Mouse (Mus musculus) heart, postnatal 0 days (tissue): ENCODE measurements at regions not wholly inside any gene's neighbourhood (a gene's known extent, or its start where the extent isn't known, plus 50 kb on each side); places are given as distances from the start of the nearest gene placed in this dataset.

Experiments
- ATAC-seq: fragments of 200-750 bp; cut with Nextera tagmentation; 2 replicates; pipeline ENCODE4 v1.8.0; 2017; ENCODE audit warnings: low read depth, moderate number of reproducible peaks, moderate library complexity; ENCODE audit not compliant: insufficient read depth
- DNase-seq: peaks from one replicate; pipeline ENCODE4 v3.0.0-alpha.2; 2016; ENCODE audit warnings: low spot score
- H3K27ac ChIP-seq: fragments of 300-500 bp; sonication (generic); 2 replicates; pipeline ENCODE4 v1.5.1; 2014; ENCODE audit warnings: low read depth, mild to moderate bottlenecking
- H3K27me3 ChIP-seq: fragments of 300-500 bp; sonication (generic); 2 replicates; pipeline ENCODE4 v1.6.1; 2014; ENCODE audit warnings: low read length, mixed read lengths; ENCODE audit not compliant: control insufficient read depth, insufficient read depth
- H3K36me3 ChIP-seq: fragments of 300-500 bp; sonication (generic); replicated peaks from 2 replicates; pipeline ENCODE4 v1.6.1; 2014; ENCODE audit warnings: low read length, mixed read lengths; ENCODE audit not compliant: control insufficient read depth, insufficient read depth
- H3K4me1 ChIP-seq: fragments of 300-500 bp; sonication (generic); 2 replicates; pipeline ENCODE4 v1.6.1; 2014; ENCODE audit warnings: antibody characterized with exemption; ENCODE audit not compliant: control insufficient read depth, insufficient read depth
- H3K4me2 ChIP-seq: fragments of 300-500 bp; sonication (generic); 2 replicates; pipeline ENCODE4 v1.6.1; 2014; ENCODE audit warnings: low read depth, mild to moderate bottlenecking, low read length, moderate library complexity
- H3K4me3 ChIP-seq: fragments of 300-500 bp; sonication (generic); 2 replicates; pipeline ENCODE4 v1.5.1; 2014; ENCODE audit warnings: low read depth, low read length
- H3K9ac ChIP-seq: fragments of 300-500 bp; sonication (generic); replicated peaks from 2 replicates; pipeline ENCODE4 v1.6.1; 2014; ENCODE audit warnings: low read depth, low read length, mixed read lengths
- H3K9me3 ChIP-seq: fragments of 300-500 bp; sonication (generic); replicated peaks from 2 replicates; pipeline ENCODE4 v1.6.1; 2016; ENCODE audit warnings: low read length; ENCODE audit not compliant: control insufficient read depth
- CTCF ChIP-seq: IDR thresholded peaks from 2 replicates; pipeline ENCODE4 v1.5.1; 2016; ENCODE audit warnings: antibody characterized with exemption, control low read depth, low read depth
- EP300 ChIP-seq: IDR thresholded peaks from 2 replicates; pipeline ENCODE4 v1.6.1; 2016; ENCODE audit warnings: antibody characterized with exemption, low read depth
- WGBS: fragments of 180-500 bp; shearing (Covaris S2); extraction: QIAGEN DNeasy Blood & Tissue Kit; methylation state at CpG from one replicate; pipeline ENCODE4 v1.1.7; 2014; 5-methylcytosine and 5-hydroxymethylcytosine counted together

- Histone ChIP-seq H3K36me3 (no peaks in the 10 kb centered on the region), H3K9me3 (no peaks in the 10 kb centered on the region), H3K4me2 (no peak overlapping the region), H3K27ac (no peak overlapping the region), H3K4me3 (no peak overlapping the region), H3K9ac (no peak overlapping the region), H3K4me1 (no peaks in the 10 kb centered on the region), H3K27me3 (no peaks in the 10 kb centered on the region)
- ATAC-seq (no peak), DNase-seq (no peak)
- no peak for TF ChIP-seq EP300
- TF ChIP-seq CTCF, result no peak
- 56% methylated on average over 11 of the region's 11 CpGs for WGBS
Measured at GRCm38 (mm10) chr1:190452115-190452842, 281.8 kb upstream of the Prox1 start.

- no peak overlapping the region for H3K9ac ChIP-seq
- TF ChIP-seq EP300 (no peak), CTCF (no peak)
- no peaks in the 10 kb centered on the region for H3K4me1 ChIP-seq
- no peak overlapping the region for H3K4me2 ChIP-seq
- no peak for DNase-seq
- no peaks in the 10 kb centered on the region for H3K9me3 ChIP-seq
- ATAC-seq, result no peak
- no peak overlapping the region for H3K4me3 ChIP-seq
- no peaks in the 10 kb centered on the region for H3K36me3 ChIP-seq
- H3K27ac ChIP-seq, result no peak overlapping the region
- WGBS, result 29% methylated on average over 8 of the region's 8 CpGs
- no peaks in the 10 kb centered on the region for H3K27me3 ChIP-seq
Measured at GRCm38 (mm10) chr1:190448263-190448662, 277.7 kb upstream of the Prox1 start.

GRCm38 (mm10) chr1:190447253-190447652, 276.7 kb upstream of the Prox1 start:
- Histone ChIP-seq H3K9ac (no peak overlapping the region), H3K9me3 (no peaks in the 10 kb centered on the region), H3K27me3 (no peaks in the 10 kb centered on the region), H3K27ac (no peak overlapping the region), H3K4me3 (no peak overlapping the region), H3K4me1 (no peaks in the 10 kb centered on the region), H3K4me2 (no peak overlapping the region), H3K36me3 (no peaks in the 10 kb centered on the region)
- ATAC-seq, result no peak
- no peak for TF ChIP-seq EP300
- TF ChIP-seq CTCF, result no peak
- 43% methylated on average over 7 of the region's 7 CpGs for WGBS
- DNase-seq, result no peak

GRCm38 (mm10) chr1:190446676-190447075, 276.2 kb upstream of the Prox1 start:
- Histone ChIP-seq H3K4me1 (no peaks in the 10 kb centered on the region), H3K27ac (no peak overlapping the region), H3K27me3 (no peaks in the 10 kb centered on the region), H3K9ac (no peak overlapping the region), H3K4me3 (no peak overlapping the region), H3K9me3 (no peaks in the 10 kb centered on the region), H3K4me2 (no peak overlapping the region), H3K36me3 (no peaks in the 10 kb centered on the region)
- no peak for ATAC-seq
- DNase-seq, result no peak
- TF ChIP-seq CTCF (no peak), EP300 (no peak)
- 92% methylated on average over 5 of the region's 5 CpGs for WGBS

- ATAC-seq (no peak), DNase-seq (no peak)
- H3K27me3 ChIP-seq, result no peaks in the 10 kb centered on the region
- no peak overlapping the region for H3K9ac ChIP-seq
- H3K4me1 ChIP-seq, result no peaks in the 10 kb centered on the region
- no peaks in the 10 kb centered on the region for H3K36me3 ChIP-seq
- TF ChIP-seq CTCF (no peak), EP300 (no peak)
- H3K4me3 ChIP-seq, result no peak overlapping the region
- WGBS, result 35% methylated on average over 9 of the region's 9 CpGs
- no peaks in the 10 kb centered on the region for H3K9me3 ChIP-seq
- H3K4me2 ChIP-seq, result no peak overlapping the region
- no peak overlapping the region for H3K27ac ChIP-seq
Measured at GRCm38 (mm10) chr1:190444366-190444765, 273.9 kb upstream of the Prox1 start.

- peaks cover 4% of the 10 kb centered on the region; the same call in 1 of the 2 replicates for H3K4me1 ChIP-seq
- DNase-seq (no peak), ATAC-seq (no peak)
- H3K9me3 ChIP-seq, result no peaks in the 10 kb centered on the region
- H3K36me3 ChIP-seq, result no peaks in the 10 kb centered on the region
- H3K4me2 ChIP-seq, result no peak overlapping the region
- H3K9ac ChIP-seq, result no peak overlapping the region
- no peak overlapping the region for H3K4me3 ChIP-seq
- TF ChIP-seq CTCF (no peak), EP300 (no peak)
- H3K27me3 ChIP-seq, result no peaks in the 10 kb centered on the region
- H3K27ac ChIP-seq, result no peak overlapping the region
- 81% methylated on average over 3 of the region's 3 CpGs for WGBS
Measured at GRCm38 (mm10) chr1:190443234-190443633, 272.7 kb upstream of the Prox1 start.
